Mouse (Mus musculus): ENCODE measurements at regions not wholly inside any gene's neighbourhood (a gene's known extent, or its start where the extent isn't known, plus 50 kb on each side); places are given as distances from the start of the nearest gene placed in this dataset.
A peak's percentile ranks its signal among the peaks of the same experiment; 100 is the strongest.

DNA sequence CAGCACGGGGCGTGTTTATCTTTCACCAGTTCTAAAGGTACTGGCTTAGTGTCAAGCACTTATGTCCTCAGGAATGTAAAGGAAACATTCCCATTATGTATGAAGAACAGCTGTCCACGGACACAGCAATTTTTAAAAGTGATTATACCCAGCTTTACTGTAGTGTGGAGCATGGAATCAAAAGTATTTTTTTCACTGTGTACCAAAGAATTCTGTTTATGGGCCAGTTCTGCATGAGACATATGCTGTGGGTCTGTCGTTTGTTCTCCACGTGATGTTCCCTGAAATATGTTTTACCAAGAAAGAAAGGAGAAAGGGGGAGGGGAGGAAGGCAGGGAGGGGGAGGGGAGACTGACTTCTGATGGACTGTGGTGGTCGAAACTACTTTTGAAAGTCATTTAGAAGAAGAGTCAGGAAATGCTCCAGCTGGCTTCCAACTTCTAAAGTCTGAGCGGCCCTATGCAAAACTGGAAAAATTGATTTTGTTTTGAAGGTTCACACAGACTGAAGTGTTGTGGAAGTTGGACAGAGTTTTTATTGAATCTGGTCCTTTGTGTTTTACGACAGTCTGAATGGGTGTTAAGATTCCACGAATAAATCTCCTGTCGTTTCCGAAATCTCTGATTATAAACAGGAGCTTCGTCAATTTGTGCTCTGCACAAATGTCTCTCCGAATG, 80.9 kb upstream of the Zeb2 start:
- DNase-seq (ENCODE audit: extremely low spot score, low spot score): no peak

- DNase-seq (ENCODE audit: extremely low spot score, low spot score): no peak
Observed at GRCm38 (mm10) chr2:45197342-45197741, 80.1 kb upstream of the Zeb2 start.

DNA sequence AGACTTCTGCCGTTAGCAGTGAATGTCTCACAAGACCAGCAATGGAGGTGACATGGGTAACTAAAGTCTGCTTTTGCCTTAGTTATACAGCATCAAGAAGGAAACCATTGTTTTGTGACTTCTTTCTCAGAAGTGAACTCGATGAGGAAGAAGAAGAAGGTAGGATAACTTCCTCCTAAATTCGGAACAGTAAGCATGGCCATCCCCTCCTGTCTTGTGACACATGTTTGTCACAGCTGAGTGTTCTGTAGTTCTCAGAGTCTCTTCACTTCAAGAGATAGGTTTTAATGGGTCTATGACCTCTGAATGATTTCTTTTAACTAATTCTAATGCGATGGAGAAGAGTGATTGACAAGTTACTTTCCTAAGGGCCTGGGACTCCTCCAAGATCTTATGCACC, 79.3 kb upstream of the Zeb2 start:
- DNase-seq (ENCODE audit: extremely low spot score, low spot score): no peak

- DNase-seq (ENCODE audit: extremely low spot score, low spot score): no peak
Observed at GRCm38 (mm10) chr2:45194335-45194734, 77.1 kb upstream of the Zeb2 start.

GRCm38 (mm10) chr2:45185621-45185999, 68.4 kb upstream of the Zeb2 start:
- no peak for DNase-seq (ENCODE audit: extremely low spot score, low spot score)

DNA sequence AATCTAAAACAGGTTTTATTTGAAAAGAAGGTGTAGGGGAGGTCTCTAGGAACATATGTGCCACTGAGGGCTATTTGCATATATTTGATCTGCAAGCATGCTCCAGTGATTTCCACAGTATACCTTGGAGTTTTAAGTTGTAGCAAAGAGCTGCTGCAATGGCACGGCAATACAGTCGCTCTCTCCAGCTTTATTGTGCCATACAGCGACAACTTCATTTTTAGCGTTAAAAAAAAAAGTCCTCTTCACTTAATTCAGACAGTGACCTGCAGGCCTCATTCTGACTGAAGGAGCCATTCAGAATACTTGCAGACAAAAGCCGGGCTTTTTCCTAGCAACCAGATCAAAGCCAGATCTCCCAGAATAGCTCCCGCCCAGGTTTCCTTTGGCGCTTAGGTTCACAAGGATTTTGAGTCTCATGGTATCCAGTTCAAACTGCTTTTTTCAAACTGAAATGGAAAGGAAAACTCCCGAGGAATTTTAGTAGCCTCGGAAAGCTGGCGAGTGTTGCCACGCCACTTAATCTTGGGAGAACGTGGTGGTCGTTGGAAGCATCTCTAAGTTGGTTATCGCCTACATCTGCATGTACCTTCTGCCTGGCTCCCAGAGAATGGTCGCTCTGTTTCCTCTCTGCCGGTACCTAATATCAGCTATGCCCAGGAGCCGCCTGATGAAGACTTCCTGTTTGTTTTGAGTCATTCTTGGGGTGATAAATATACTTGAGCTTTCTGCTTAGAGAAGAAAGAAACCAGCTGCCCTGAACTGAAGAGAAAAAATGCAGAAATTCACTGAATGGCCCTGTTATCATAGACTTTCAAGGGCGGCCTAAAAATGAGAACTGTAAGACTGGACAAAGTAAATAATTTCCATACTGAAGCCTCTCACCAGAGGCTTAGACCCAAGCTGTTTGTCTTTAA, 67.8 kb upstream of the Zeb2 start:
- peak; percentile 41 for DNase-seq (ENCODE audit: extremely low spot score, low spot score)

GRCm38 (mm10) chr2:45184149-45184548, 67.0 kb upstream of the Zeb2 start:
- no peak for DNase-seq (ENCODE audit: extremely low spot score, low spot score)

GRCm38 (mm10) chr2:45182876-45183275, 65.7 kb upstream of the Zeb2 start:
- DNase-seq (ENCODE audit: extremely low spot score, low spot score): no peak

DNA sequence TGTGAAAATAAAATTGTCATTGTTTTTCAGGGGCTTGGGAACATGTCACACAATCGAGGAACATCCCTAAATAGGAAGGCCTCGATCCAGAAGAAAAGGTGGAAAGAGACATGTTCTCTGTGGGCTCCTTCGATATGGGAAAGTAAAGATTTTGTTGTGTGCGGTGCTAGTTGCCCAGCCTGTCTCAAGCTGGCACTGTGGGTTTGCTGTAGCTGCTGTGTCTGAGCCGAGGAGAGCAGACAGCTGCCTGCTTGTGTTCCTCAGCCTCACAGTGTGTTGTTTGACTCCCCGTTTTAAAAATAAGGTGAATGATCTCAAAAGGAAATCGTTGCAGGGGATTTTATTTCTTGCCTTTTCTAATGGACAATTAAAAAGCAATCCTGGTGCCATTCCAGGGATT, 64.4 kb upstream of the Zeb2 start:
- DNase-seq (ENCODE audit: extremely low spot score, low spot score): no peak

DNA sequence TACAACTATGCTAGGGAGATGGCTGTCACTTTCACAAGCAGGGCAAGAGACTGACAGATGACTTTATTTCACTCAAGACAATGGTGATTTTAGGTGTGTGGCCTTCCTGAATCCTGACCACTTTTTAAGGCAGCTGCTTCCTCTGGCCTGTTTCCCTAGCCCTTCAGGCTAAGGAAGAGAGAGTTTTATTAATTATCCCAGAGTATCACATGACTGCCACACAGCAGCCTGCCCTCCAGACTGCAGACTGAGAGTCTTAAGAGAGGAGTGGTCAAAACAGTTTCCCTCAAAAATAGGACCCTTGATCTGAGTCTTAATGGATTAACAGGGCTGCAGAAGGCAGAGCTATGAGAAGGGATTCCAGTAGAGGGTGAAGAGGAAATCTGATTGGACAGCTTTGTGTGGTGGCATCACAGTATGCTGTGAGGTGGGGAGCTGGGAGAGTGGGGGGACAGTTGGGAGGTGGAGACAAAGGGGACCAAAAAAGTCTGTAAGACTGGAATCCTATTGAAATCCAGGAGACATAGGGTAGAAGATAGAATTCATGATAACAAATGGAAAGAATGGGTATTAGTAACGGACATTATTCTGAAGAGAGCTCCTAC, 61.8 kb upstream of the Zeb2 start:
- DNase-seq (ENCODE audit: extremely low spot score, low spot score): no peak

DNA sequence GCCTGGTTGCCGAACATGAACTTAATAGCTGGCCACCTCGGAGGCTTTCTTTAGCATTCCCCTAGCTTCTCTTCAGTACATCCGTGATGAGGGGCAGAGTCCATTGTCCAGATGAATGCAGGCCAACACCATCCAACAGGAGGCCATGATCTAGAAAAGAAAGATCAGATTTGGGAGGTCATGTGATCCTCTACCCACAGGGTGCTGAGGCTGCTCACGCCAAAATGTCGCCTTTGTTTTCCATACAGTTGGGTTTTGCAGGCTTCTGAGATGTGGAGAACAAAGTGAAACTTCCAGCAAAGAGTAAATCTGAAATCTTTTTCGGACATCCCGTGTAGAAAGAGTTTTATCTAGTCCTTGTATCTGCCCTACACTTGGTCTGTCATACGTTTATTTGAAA, 55.2 kb upstream of the Zeb2 start:
- no peak for DNase-seq (ENCODE audit: extremely low spot score, low spot score)

DNA sequence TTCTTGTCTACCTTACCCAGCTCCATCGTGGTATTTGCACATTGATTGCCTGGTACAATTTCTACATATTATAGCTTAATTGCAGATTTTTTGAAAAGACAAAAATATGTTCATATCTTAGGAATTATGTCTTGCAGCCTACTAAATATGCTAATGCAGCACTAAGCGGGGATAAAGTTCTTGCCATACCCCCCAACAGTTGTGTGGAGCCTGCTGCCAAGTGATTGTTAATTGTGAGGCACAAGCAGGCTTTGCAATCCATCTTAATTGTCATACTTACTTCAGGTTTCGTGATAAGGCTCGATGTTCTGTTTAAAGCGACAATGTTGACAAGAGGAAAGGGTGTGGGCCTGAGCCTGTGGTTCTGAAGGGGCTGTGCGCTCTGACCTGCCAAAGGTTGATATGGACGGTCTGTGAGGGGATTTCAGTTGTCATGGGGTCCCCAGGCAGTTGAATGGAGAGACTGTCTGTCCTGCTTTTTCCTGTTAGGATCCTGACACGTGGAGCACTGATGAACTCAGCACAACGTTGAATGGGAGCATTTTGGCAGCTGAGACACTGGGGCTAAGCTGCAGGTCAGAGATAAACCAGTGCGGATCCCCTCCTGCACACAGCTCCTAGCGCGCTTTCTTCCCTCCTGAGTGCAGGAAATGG, 54.5 kb upstream of the Zeb2 start:
- DNase-seq (ENCODE audit: extremely low spot score, low spot score): no peak

GRCm38 (mm10) chr2:45170272-45170671, 53.1 kb upstream of the Zeb2 start:
- no peak for DNase-seq (ENCODE audit: extremely low spot score, low spot score)

DNA sequence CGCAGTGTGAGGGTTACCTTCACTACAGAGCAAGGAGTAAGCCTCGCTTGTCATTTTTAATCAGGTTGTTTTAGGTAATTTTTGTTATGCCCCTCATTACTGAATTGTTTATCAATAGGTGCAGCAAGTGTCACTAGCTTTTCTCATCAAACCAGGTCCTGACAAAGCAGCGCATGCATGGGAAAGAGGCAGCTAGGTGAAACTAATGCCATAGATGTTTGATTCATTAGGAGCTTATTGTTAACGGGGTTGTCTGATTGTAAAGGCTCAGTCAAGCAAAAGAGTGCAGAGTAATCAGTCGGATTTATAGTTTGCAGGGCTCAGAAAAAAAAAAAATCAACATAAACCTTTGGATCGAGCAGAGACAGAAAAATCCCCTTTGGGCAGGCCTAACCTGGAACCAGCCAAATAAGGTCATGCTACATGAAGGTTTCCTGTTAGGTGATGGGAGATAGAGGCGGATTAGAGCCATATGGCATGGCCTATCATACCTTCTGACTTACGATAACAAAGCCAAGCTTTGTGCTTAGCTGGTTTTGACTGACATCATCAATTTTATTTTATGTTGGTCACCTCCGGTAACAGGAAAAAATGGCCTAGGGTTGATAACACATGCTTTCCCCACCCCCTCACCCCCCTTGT, 52.4 kb upstream of the Zeb2 start:
- no peak for DNase-seq (ENCODE audit: extremely low spot score, low spot score)

DNA sequence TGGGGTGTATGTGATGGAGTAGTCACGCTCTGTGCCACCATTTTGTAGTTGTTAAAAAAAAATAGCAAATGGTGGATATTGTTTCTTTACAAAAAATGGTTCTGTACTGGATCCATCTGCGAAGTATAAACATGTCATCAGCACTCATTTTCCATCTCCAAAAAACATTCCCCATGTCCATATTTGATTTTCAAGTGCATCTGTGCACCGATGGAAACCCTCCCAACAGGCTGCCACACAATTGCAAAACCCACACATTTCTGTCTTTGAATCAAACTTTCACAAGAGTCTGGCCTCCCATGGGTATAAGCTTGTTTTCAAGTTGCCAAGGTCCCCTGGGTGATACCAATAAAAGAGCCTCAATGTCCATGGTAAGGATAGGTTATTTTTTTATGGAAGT, 51.4 kb upstream of the Zeb2 start:
- no peak for DNase-seq (ENCODE audit: extremely low spot score, low spot score)

Measured in neural tube, embryonic 10.5 days (tissue).